Mouse (Mus musculus): ENCODE results near the gene Lars2.

DNA sequence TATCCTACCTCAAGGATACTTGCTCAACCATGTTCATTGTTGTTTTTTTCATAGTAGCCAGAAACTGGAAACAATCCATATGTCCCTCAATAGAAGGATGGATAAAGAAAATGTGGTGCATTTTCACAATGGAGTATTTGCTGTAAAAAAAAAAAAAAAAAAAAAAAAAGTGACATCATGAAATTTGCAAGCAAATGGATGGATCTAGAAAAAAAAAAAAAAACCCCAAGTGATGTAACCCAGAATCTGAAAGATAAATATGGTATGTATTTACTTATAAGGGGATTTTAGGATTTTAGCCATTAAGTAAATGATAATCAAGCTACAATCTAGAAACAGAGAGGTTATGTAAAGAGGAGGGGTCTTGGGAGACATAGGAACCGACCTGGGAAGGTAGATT is 1.4 kb upstream of the Lars2 start:
- no peak for TF ChIP-seq GATA1 (IDR thresholded peaks at IDR 0.05; ENCODE audit: borderline replicate concordance, low read length)
- no peak for TF ChIP-seq FLI1 (IDR thresholded peaks at IDR 0.05; ENCODE audit: low read length)

All from megakaryocyte, embryonic 14.5 days (primary cell).